In genomic region chr5:146948508-146949088, GRCm38 (mm10) we compare ENCODE assay signal across 8 mouse cellular contexts. TPM values are rescaled to one million over a fixed set of nuclear protein-coding genes. Genes with fewer than 3 reads are reported as not detected.
DNase-seq lines count a peak whose midpoint lies in the region; ATAC-seq and TF ChIP-seq lines count a peak whose summit lies in the region.

Gene Gtf3a (plus strand): TSS chr5:146948657.

- peak; percentile 74 for ATAC-seq in G1E (ENCODE audit: extremely low read depth, insufficient number of reproducible peaks, low FRiP score, poor library complexity, severe bottlenecking)
- ATAC-seq in cerebellum, adult (ENCODE audit: insufficient number of reproducible peaks, low FRiP score, low TSS enrichment) = peak; percentile 90
- ATAC-seq in forebrain, embryonic 13.5 days = peak; percentile 94
- peak; percentile 97 for ATAC-seq in heart, postnatal 0 days (ENCODE audit: insufficient read depth, low read depth)
- peak; percentile 95 for ATAC-seq in neural tube, embryonic 14.5 days (ENCODE audit: low read depth)

- WGBS in forebrain, embryonic 13.5 days = under 1% methylated on average over 62 of the region's 62 CpGs
- under 1% methylated on average over 61 of the region's 62 CpGs for WGBS in heart, postnatal 0 days
- 0% methylated on average over 62 of the region's 62 CpGs for WGBS in neural tube, embryonic 14.5 days

- peak; percentile 88 for TF ChIP-seq POLR2A in testis, adult 2 months (IDR thresholded peaks at IDR 0.05; ENCODE audit: control insufficient read depth, low read depth, low read length)

- peaks cover 49% of the 10 kb centered on the region for H3K4me1 ChIP-seq in G1E (ENCODE audit: insufficient read depth, low read depth, low read length)
- peaks cover 19% of the 10 kb centered on the region for H3K4me1 ChIP-seq in forebrain, embryonic 13.5 days
- peaks cover 10% of the 10 kb centered on the region for H3K4me1 ChIP-seq in heart, postnatal 0 days (ENCODE audit: control insufficient read depth, insufficient read depth)
- peaks cover 6% of the 10 kb centered on the region for H3K4me1 ChIP-seq in neural tube, embryonic 14.5 days (ENCODE audit: control insufficient read depth, insufficient read depth, low read length)
- H3K4me1 ChIP-seq in testis, adult 2 months (ENCODE audit: control insufficient read depth, insufficient read depth, low read length) = no peaks in the 10 kb centered on the region; the same call in 1 of the 2 replicates

- H3K9ac ChIP-seq in forebrain, embryonic 13.5 days = peak within 1 kb of the TSS; percentile 84
- peak within 1 kb of the TSS; percentile 89 for H3K9ac ChIP-seq in heart, postnatal 0 days (replicated peaks; ENCODE audit: low read depth, low read length)
- peak within 1 kb of the TSS; percentile 83 for H3K9ac ChIP-seq in neural tube, embryonic 14.5 days (replicated peaks; ENCODE audit: low read depth, low read length)

- peaks cover 42% of the 10 kb centered on the region for H3K36me3 ChIP-seq in G1E (replicated peaks)
- peaks cover 33% of the 10 kb centered on the region for H3K36me3 ChIP-seq in forebrain, embryonic 13.5 days (ENCODE audit: poor library complexity, severe bottlenecking)
- peaks cover 32% of the 10 kb centered on the region for H3K36me3 ChIP-seq in heart, postnatal 0 days (replicated peaks; ENCODE audit: control insufficient read depth, insufficient read depth, low read length)
- peaks cover 17% of the 10 kb centered on the region for H3K36me3 ChIP-seq in neural tube, embryonic 14.5 days (ENCODE audit: control insufficient read depth, insufficient read depth, low read length)
- H3K36me3 ChIP-seq in testis, adult 2 months (ENCODE audit: control insufficient read depth, insufficient read depth, low read length) = no peaks in the 10 kb centered on the region

- peak within 1 kb of the TSS; percentile 92 for H3K4me3 ChIP-seq in G1E (ENCODE audit: low read depth, low read length)
- H3K4me3 ChIP-seq in forebrain, embryonic 13.5 days = peak within 1 kb of the TSS; percentile 82
- H3K4me3 ChIP-seq in heart, postnatal 0 days (ENCODE audit: low read depth, low read length) = peak within 1 kb of the TSS; percentile 93
- H3K4me3 ChIP-seq in neural tube, embryonic 14.5 days (ENCODE audit: low read depth, low read length) = peak within 1 kb of the TSS; percentile 71
- peak within 1 kb of the TSS; percentile 95 for H3K4me3 ChIP-seq in testis, adult 2 months (ENCODE audit: control insufficient read depth, low read depth, low read length)

- no peak for TF ChIP-seq EP300 in heart, postnatal 0 days (IDR thresholded peaks at IDR 0.05; ENCODE audit: low read depth)

- H3K9me3 ChIP-seq in G1E (replicated peaks) = peaks cover 3% of the 10 kb centered on the region
- peaks cover 5% of the 10 kb centered on the region for H3K9me3 ChIP-seq in forebrain, embryonic 13.5 days (replicated peaks)
- H3K9me3 ChIP-seq in heart, postnatal 0 days (replicated peaks; ENCODE audit: control insufficient read depth, low read length) = no peaks in the 10 kb centered on the region
- no peaks in the 10 kb centered on the region for H3K9me3 ChIP-seq in neural tube, embryonic 14.5 days (ENCODE audit: control insufficient read depth, low read length)

- H3K27ac ChIP-seq in forebrain, embryonic 13.5 days = peak within 1 kb of the TSS; percentile 77
- H3K27ac ChIP-seq in heart, postnatal 0 days (ENCODE audit: low read depth) = peak within 1 kb of the TSS; percentile 75
- peak within 1 kb of the TSS; percentile 72 for H3K27ac ChIP-seq in neural tube, embryonic 14.5 days (ENCODE audit: low read depth, low read length)
- peak within 1 kb of the TSS; percentile 90 for H3K27ac ChIP-seq in testis, adult 2 months (ENCODE audit: control insufficient read depth, insufficient read depth, low read depth, low read length)

- no peak for TF ChIP-seq CTCF in G1E (IDR thresholded peaks at IDR 0.05; ENCODE audit: low read depth, low read length)
- no peak for TF ChIP-seq CTCF in heart, postnatal 0 days (IDR thresholded peaks at IDR 0.05; ENCODE audit: low read depth)
- TF ChIP-seq CTCF in testis, adult 2 months (IDR thresholded peaks at IDR 0.05; ENCODE audit: control insufficient read depth, insufficient read depth, insufficient replicate concordance, low read depth, low read length) = no peak

- peak within 1 kb of the TSS; percentile 96 for H3K4me2 ChIP-seq in forebrain, embryonic 13.5 days
- H3K4me2 ChIP-seq in heart, postnatal 0 days (ENCODE audit: low read depth, low read length) = peak within 1 kb of the TSS; percentile 99
- H3K4me2 ChIP-seq in neural tube, embryonic 14.5 days (ENCODE audit: low read depth, low read length) = peak within 1 kb of the TSS; percentile 89

- H3K27me3 ChIP-seq in G1E (ENCODE audit: insufficient read depth, low read length) = peaks cover 4% of the 10 kb centered on the region; the same call in 1 of the 2 replicates
- H3K27me3 ChIP-seq in forebrain, embryonic 13.5 days = peaks cover 4% of the 10 kb centered on the region; the same call in 1 of the 2 replicates
- H3K27me3 ChIP-seq in heart, postnatal 0 days (ENCODE audit: control insufficient read depth, insufficient read depth, low read length) = no peaks in the 10 kb centered on the region
- H3K27me3 ChIP-seq in neural tube, embryonic 14.5 days (ENCODE audit: control insufficient read depth, insufficient read depth, low read length) = no peaks in the 10 kb centered on the region
- no peaks in the 10 kb centered on the region for H3K27me3 ChIP-seq in testis, adult 2 months (ENCODE audit: control insufficient read depth, insufficient read depth, low read length)

- peak; percentile 94 for DNase-seq in G1E (ENCODE audit: low spot score)
- DNase-seq in heart, postnatal 0 days (ENCODE audit: low spot score) = peak; percentile 82
- peak; percentile 85 to 90 for DNase-seq in kidney, postnatal 4 days
- DNase-seq in lung, adult 18-20 months = peak; percentile 76 to 79

RNA-seq across cellular contexts. Expression of gene Gtf3a, which starts in this region (rescaled TPM):
- total RNA-seq in G1E (2014; fragmentation: Nextera tagmentation) (172 and 200 TPM in 2 replicates), G1E (2017) (193 and 222 TPM in 2 replicates)
- polyA plus RNA-seq in G1E (2012) = 214 and 270 TPM in 2 replicates
- 107 and 120 TPM in 2 replicates for polyA plus RNA-seq in forebrain, embryonic 13.5 days (2015; fragmentation: Nextera tagmentation; extraction: Ambion mirVana)
- total RNA-seq in heart, postnatal 0 days (2014; rRNA removed; ENCODE audit: low replicate concordance) = 41.8 and 52.4 TPM in 2 replicates
- polyA plus RNA-seq in heart, postnatal 0 days (2015; fragmentation: Nextera tagmentation; extraction: Ambion mirVana) = 57.4 and 57.6 TPM in 2 replicates
- polyA plus RNA-seq in neural tube, embryonic 14.5 days (2014; fragmentation: Nextera tagmentation; extraction: Ambion mirVana) = 104 and 105 TPM in 2 replicates
- polyA plus RNA-seq in testis, adult 2 months (2012; rRNA removed) = 9.5 and 12.1 TPM in 2 replicates

Comparison
In these comparisons a context has a peak if more than half of its experiments do, and no peak if none do; other contexts are left out.
1. Peak in every context shown above with its lines: DNase-seq, ATAC-seq, H3K4me3 ChIP-seq and H3K27ac ChIP-seq.